Mouse (Mus musculus) intestine, embryonic 15.5 days (tissue): ENCODE data around the gene Tmem132a. TPM values are rescaled to one million over a fixed set of nuclear protein-coding genes. Genes with fewer than 3 reads are reported as not detected.
A peak's percentile ranks its signal among the peaks of the same experiment; 100 is the strongest.

Experiments
- ATAC-seq: fragments of 200-750 bp; cut with Nextera tagmentation; 2 replicates; pipeline ENCODE4 v1.8.0; 2017; ENCODE audit warnings: moderate TSS enrichment, moderate library complexity
- H3K27ac ChIP-seq: fragments of 300-500 bp; sonication (generic); 2 replicates; pipeline ENCODE4 v1.5.1; 2015; ENCODE audit warnings: mild to moderate bottlenecking, inconsistent platforms
- H3K27me3 ChIP-seq: fragments of 300-500 bp; sonication (generic); replicated peaks from 2 replicates; pipeline ENCODE4 v1.6.1; 2015; ENCODE audit warnings: inconsistent platforms
- H3K36me3 ChIP-seq: fragments of 300-500 bp; sonication (generic); 2 replicates; pipeline ENCODE4 v1.6.1; 2015; ENCODE audit warnings: inconsistent platforms
- H3K4me1 ChIP-seq: fragments of 300-500 bp; sonication (generic); replicated peaks from 2 replicates; pipeline ENCODE4 v1.6.1; 2015; ENCODE audit warnings: inconsistent platforms
- H3K4me2 ChIP-seq: fragments of 300-500 bp; sonication (generic); replicated peaks from 2 replicates; pipeline ENCODE4 v1.6.1; 2015; ENCODE audit warnings: mild to moderate bottlenecking, inconsistent platforms
- H3K4me3 ChIP-seq: fragments of 300-500 bp; sonication (generic); replicated peaks from 2 replicates; pipeline ENCODE4 v1.5.1; 2015; ENCODE audit warnings: inconsistent platforms
- H3K9ac ChIP-seq: fragments of 300-500 bp; sonication (generic); 2 replicates; pipeline ENCODE4 v1.6.1; 2015; ENCODE audit warnings: inconsistent platforms
- H3K9me3 ChIP-seq: fragments of 300-500 bp; sonication (generic); 2 replicates; pipeline ENCODE4 v1.6.1; 2016; ENCODE audit warnings: inconsistent platforms
- WGBS: fragments of 180-500 bp; shearing (Covaris S2); methylation state at CpG from one replicate; pipeline ENCODE4 v1.1.7; 2015; 5-methylcytosine and 5-hydroxymethylcytosine counted together
- polyA plus RNA-seq: library from polyadenylated mRNA; unstranded; fragments of >200 nt; fragmentation: Nextera tagmentation; extraction: Ambion mirVana; gene quantifications from 2 replicates; pipeline ENCODE4 v1.2.1, GENCODE M21; 2015

Gene Tmem132a
- polyA plus RNA-seq, result 37.7 TPM in 2 replicates

GRCm38 (mm10) chr19:10869886-10870527 lies at the start of gene Tmem132a:
TSS of gene Tmem132a (minus strand) at chr19:10869940.
- Histone ChIP-seq H3K9me3 (no peaks in the 10 kb centered on the region), H3K9ac (peak within 1 kb of the TSS; percentile 86), H3K4me3 (peak within 1 kb of the TSS; percentile 77), H3K4me2 (peak within 1 kb of the TSS; percentile 85), H3K36me3 (peaks cover 26% of the 10 kb centered on the region), H3K27me3 (no peaks in the 10 kb centered on the region), H3K27ac (peak within 1 kb of the TSS; percentile 76; the same call in 1 of the 2 replicates), H3K4me1 (peaks cover 14% of the 10 kb centered on the region)
- peak; percentile 21 for ATAC-seq
- WGBS, result 3% methylated on average over 8 of the region's 8 CpGs

- H3K4me2 ChIP-seq, result no peak overlapping the region
- H3K27ac ChIP-seq, result no peak overlapping the region
- no peak overlapping the region for H3K9ac ChIP-seq
- no peaks in the 10 kb centered on the region for H3K9me3 ChIP-seq
- no peaks in the 10 kb centered on the region for H3K4me1 ChIP-seq
- no peaks in the 10 kb centered on the region for H3K36me3 ChIP-seq
- no peak for ATAC-seq
- no peak overlapping the region for H3K4me3 ChIP-seq
- no peaks in the 10 kb centered on the region for H3K27me3 ChIP-seq
- WGBS, result 88% methylated on average over 10 of the region's 10 CpGs
Observed at GRCm38 (mm10) chr19:10918321-10918991, 48.7 kb upstream of the Tmem132a start.

GRCm38 (mm10) chr19:10916506-10916905 lies 46.8 kb upstream of the Tmem132a start:
- ATAC-seq, result no peak
- Histone ChIP-seq H3K36me3 (no peaks in the 10 kb centered on the region), H3K9ac (no peak overlapping the region), H3K4me2 (no peak overlapping the region), H3K4me1 (no peaks in the 10 kb centered on the region), H3K27ac (no peak overlapping the region), H3K4me3 (no peak overlapping the region), H3K9me3 (no peaks in the 10 kb centered on the region), H3K27me3 (no peaks in the 10 kb centered on the region)
- WGBS, result 50% methylated on average over 5 of the region's 5 CpGs

GRCm38 (mm10) chr19:10914870-10915269 lies 45.1 kb upstream of the Tmem132a start:
- Histone ChIP-seq H3K4me3 (no peak overlapping the region), H3K9ac (no peak overlapping the region), H3K36me3 (no peaks in the 10 kb centered on the region), H3K4me2 (no peak overlapping the region), H3K9me3 (no peaks in the 10 kb centered on the region), H3K27me3 (no peaks in the 10 kb centered on the region), H3K4me1 (0 out of 2 replicates have a peak, but pooled peaks cover 2% of the 10 kb centered on the region), H3K27ac (no peak overlapping the region)
- WGBS, result 79% methylated on average over 2 of the region's 2 CpGs
- ATAC-seq, result no peak

- 54% methylated on average over 7 of the region's 7 CpGs for WGBS
- H3K27ac ChIP-seq, result no peak overlapping the region
Observed at GRCm38 (mm10) chr19:10914291-10914690, 44.6 kb upstream of the Tmem132a start.

GRCm38 (mm10) chr19:10909087-10909721 lies 39.5 kb upstream of the Tmem132a start:
- Histone ChIP-seq H3K9ac (no peak overlapping the region), H3K4me2 (no peak overlapping the region), H3K36me3 (peaks cover 13% of the 10 kb centered on the region), H3K27me3 (no peaks in the 10 kb centered on the region), H3K27ac (peak overlapping the region; percentile 86), H3K9me3 (no peaks in the 10 kb centered on the region), H3K4me1 (peaks cover 25% of the 10 kb centered on the region), H3K4me3 (no peak overlapping the region)
- ATAC-seq, result peak; percentile 46
- 40% methylated on average over 6 of the region's 6 CpGs for WGBS

More at GRCm38 (mm10) chr19:10914291-10914690, 44.6 kb upstream of the Tmem132a start:
- H3K4me1 ChIP-seq, result 0 out of 2 replicates have a peak, but pooled peaks cover 5% of the 10 kb centered on the region
- no peaks in the 10 kb centered on the region for H3K27me3 ChIP-seq
- ATAC-seq, result no peak
- no peak overlapping the region for H3K4me3 ChIP-seq
- no peaks in the 10 kb centered on the region for H3K36me3 ChIP-seq
- H3K9me3 ChIP-seq, result no peaks in the 10 kb centered on the region
- H3K9ac ChIP-seq, result no peak overlapping the region
- no peak overlapping the region for H3K4me2 ChIP-seq

- peak overlapping the region; percentile 81; the same call in 1 of the 2 replicates for H3K27ac ChIP-seq
- no peak overlapping the region for H3K9ac ChIP-seq
- peaks cover 26% of the 10 kb centered on the region for H3K4me1 ChIP-seq
- no peaks in the 10 kb centered on the region for H3K27me3 ChIP-seq
- 0 out of 2 replicates have a peak, but pooled peaks have one; percentile 19 for ATAC-seq
- peaks cover 25% of the 10 kb centered on the region for H3K36me3 ChIP-seq
- no peaks in the 10 kb centered on the region for H3K9me3 ChIP-seq
- H3K4me3 ChIP-seq, result no peak overlapping the region
- WGBS, result 57% methylated on average over 3 of the region's 3 CpGs
- no peak overlapping the region for H3K4me2 ChIP-seq
Observed at GRCm38 (mm10) chr19:10907891-10908290, 38.2 kb upstream of the Tmem132a start.

- Histone ChIP-seq H3K4me3 (no peak overlapping the region), H3K27me3 (no peaks in the 10 kb centered on the region), H3K27ac (peak overlapping the region; percentile 90), H3K4me2 (peak overlapping the region; percentile 33), H3K9ac (0 out of 2 replicates have a peak overlapping the region, but pooled peaks have one; percentile 20), H3K4me1 (peaks cover 24% of the 10 kb centered on the region), H3K36me3 (peaks cover 44% of the 10 kb centered on the region), H3K9me3 (no peaks in the 10 kb centered on the region)
- ATAC-seq, result no peak
- 47% methylated on average over 5 of the region's 5 CpGs for WGBS
Observed at GRCm38 (mm10) chr19:10905728-10906000, 35.9 kb upstream of the Tmem132a start.

GRCm38 (mm10) chr19:10904927-10905727 lies 35.4 kb upstream of the Tmem132a start:
- Histone ChIP-seq H3K4me3 (no peak overlapping the region), H3K4me2 (peak overlapping the region; percentile 33), H3K27me3 (no peaks in the 10 kb centered on the region), H3K9ac (0 out of 2 replicates have a peak overlapping the region, but pooled peaks have one; percentile 20), H3K36me3 (peaks cover 49% of the 10 kb centered on the region), H3K27ac (peak overlapping the region; percentile 90), H3K9me3 (no peaks in the 10 kb centered on the region), H3K4me1 (peaks cover 24% of the 10 kb centered on the region)
- 32% methylated on average over 7 of the region's 7 CpGs for WGBS
- ATAC-seq, result peak; percentile 87

- peak overlapping the region; percentile 90 for H3K27ac ChIP-seq
- ATAC-seq, result no peak
- H3K9me3 ChIP-seq, result no peaks in the 10 kb centered on the region
- peaks cover 22% of the 10 kb centered on the region for H3K4me1 ChIP-seq
- no peak overlapping the region for H3K4me3 ChIP-seq
- H3K36me3 ChIP-seq, result peaks cover 53% of the 10 kb centered on the region
- H3K27me3 ChIP-seq, result no peaks in the 10 kb centered on the region
- 56% methylated on average over 5 of the region's 5 CpGs for WGBS
- H3K4me2 ChIP-seq, result no peak overlapping the region
- no peak overlapping the region for H3K9ac ChIP-seq
Observed at GRCm38 (mm10) chr19:10904512-10904911, 34.8 kb upstream of the Tmem132a start.

- H3K27ac ChIP-seq, result no peak overlapping the region
- H3K9me3 ChIP-seq, result no peaks in the 10 kb centered on the region
- H3K27me3 ChIP-seq, result no peaks in the 10 kb centered on the region
- H3K36me3 ChIP-seq, result peaks cover 59% of the 10 kb centered on the region
- no peak overlapping the region for H3K4me2 ChIP-seq
- H3K9ac ChIP-seq, result no peak overlapping the region
- H3K4me3 ChIP-seq, result no peak overlapping the region
- ATAC-seq, result no peak
- 94% methylated on average over 5 of the region's 5 CpGs for WGBS
- H3K4me1 ChIP-seq, result peaks cover 20% of the 10 kb centered on the region
Observed at GRCm38 (mm10) chr19:10901046-10901445, 31.3 kb upstream of the Tmem132a start.

- Histone ChIP-seq H3K4me2 (no peak overlapping the region), H3K27ac (no peak overlapping the region), H3K4me1 (peaks cover 15% of the 10 kb centered on the region; the same call in 1 of the 2 replicates), H3K36me3 (peaks cover 55% of the 10 kb centered on the region), H3K4me3 (no peak overlapping the region), H3K27me3 (no peaks in the 10 kb centered on the region), H3K9me3 (no peaks in the 10 kb centered on the region), H3K9ac (no peak overlapping the region)
- no peak for ATAC-seq
- 77% methylated on average over 6 of the region's 6 CpGs for WGBS
Observed at GRCm38 (mm10) chr19:10900315-10900714, 30.6 kb upstream of the Tmem132a start.
